Mouse (Mus musculus): ENCODE measurements around the gene Plekha5.

Gene Plekha5

GRCm38 (mm10) chr6:140455851-140456250 is 32.0 kb downstream of the Plekha5 start:
- no peak for DNase-seq (ENCODE audit: low spot score in 2 of 2)

DNA sequence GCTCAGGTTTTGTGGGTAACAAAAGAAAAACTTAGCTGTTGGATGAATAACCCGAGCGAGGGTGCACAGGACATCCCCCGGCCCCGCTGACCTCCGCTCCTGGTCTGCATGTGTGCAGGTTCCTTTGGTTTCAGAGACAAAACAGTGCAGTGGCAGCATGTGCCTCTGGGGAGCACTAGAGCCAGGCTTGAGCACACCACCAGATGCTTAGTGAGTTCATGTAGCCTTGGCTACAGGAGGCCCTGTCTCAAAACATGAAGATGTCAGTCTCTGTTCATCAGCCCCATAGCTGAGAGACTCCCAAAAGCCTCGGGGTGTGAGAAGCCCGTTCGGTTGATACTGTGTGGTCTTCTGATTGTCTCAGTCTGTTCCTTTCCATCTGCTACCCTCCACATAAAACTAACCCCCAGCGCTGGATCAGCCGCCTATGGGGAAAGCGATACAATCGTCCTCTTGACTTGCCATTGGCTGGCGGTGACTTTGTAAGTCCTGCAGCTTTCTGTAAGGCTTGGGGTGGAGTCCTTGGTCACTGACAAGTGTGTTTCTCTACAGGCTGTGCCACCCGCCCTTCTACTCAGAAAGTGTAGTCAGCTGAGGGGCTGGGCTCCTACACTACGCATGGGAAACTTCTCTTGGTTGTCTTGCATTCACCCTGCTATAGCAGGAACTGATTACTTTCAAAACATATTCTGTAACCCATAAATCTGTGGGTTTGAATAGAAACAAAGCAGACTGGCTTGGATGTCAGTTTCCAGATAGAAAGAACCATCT is 32.7 kb downstream of the Plekha5 start:
- DNase-seq (ENCODE audit: low spot score in 2 of 2): no peak

DNA sequence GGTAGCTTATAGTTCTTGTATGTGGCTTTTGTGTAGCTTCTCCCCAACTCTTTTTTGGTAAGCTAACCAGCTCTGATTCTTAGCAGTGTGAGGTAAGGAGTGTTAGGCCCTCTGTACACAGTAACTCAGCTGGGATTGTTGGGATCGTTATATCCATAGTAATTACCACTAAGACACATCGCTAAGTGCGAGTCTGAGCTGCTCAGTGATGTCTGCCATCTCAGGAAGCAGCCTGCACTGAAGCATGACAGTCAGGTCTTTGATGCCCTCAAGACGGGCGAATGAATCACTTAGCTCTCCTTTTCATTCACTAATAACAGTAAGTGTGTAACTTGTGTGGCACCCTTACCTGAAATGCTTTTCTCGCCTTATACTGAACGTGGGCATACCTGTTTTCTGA is 36.5 kb downstream of the Plekha5 start:
- DNase-seq (ENCODE audit: low spot score in 2 of 2): no peak

- DNase-seq (ENCODE audit: low spot score in 2 of 2): no peak
These were observed 41.0 kb downstream of the Plekha5 start for GRCm38 (mm10) chr6:140464818-140465217.

- DNase-seq (ENCODE audit: low spot score in 2 of 2): no peak
These were observed 42.2 kb downstream of the Plekha5 start for GRCm38 (mm10) chr6:140465946-140466646.

GRCm38 (mm10) chr6:140466841-140467240 is 43.0 kb downstream of the Plekha5 start:
- no peak for DNase-seq (ENCODE audit: low spot score in 2 of 2)

GRCm38 (mm10) chr6:140467851-140468250 is 44.0 kb downstream of the Plekha5 start:
- DNase-seq (ENCODE audit: low spot score in 2 of 2): no peak

DNA sequence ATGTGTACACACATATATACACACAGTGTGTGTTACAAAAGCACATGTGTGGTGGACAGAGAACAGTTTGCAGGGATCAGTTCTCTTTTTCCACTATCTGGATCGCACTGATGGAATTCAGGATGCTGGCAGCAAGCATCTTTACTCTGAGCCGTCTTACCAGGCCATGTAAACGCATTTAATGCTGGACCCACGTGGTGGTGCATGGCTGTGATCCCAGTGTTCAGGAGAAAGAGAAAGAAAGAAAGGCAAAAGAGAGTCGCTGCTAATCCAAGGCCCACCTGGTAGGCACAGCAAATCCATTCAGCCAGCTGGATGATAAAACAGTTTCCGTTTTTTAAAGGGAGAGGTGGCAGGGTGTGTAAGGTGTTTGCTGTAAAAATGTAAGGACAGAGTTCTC is 45.9 kb downstream of the Plekha5 start:
- no peak for DNase-seq (ENCODE audit: low spot score in 2 of 2)

- no peak for DNase-seq (ENCODE audit: low spot score in 2 of 2)
These were observed 47.9 kb downstream of the Plekha5 start for GRCm38 (mm10) chr6:140471751-140472150.

GRCm38 (mm10) chr6:140472345-140472744 is 48.5 kb downstream of the Plekha5 start:
- peak in 1 of 2 experiments; percentile 68 for DNase-seq (ENCODE audit: low spot score in 2 of 2)

- no peak for DNase-seq (ENCODE audit: low spot score in 2 of 2)
These were observed 51.7 kb downstream of the Plekha5 start for GRCm38 (mm10) chr6:140475393-140476087.

- no peak for DNase-seq (ENCODE audit: low spot score in 2 of 2)
These were observed 53.1 kb downstream of the Plekha5 start for GRCm38 (mm10) chr6:140476981-140477380.

GRCm38 (mm10) chr6:140478031-140478430 is 54.2 kb downstream of the Plekha5 start:
- DNase-seq (ENCODE audit: low spot score in 2 of 2): no peak

- no peak for DNase-seq (ENCODE audit: low spot score in 2 of 2)
These were observed 55.1 kb downstream of the Plekha5 start for GRCm38 (mm10) chr6:140478943-140479342.

GRCm38 (mm10) chr6:140480425-140481081 is 56.7 kb downstream of the Plekha5 start:
- DNase-seq (ENCODE audit: low spot score in 2 of 2): no peak

- peak; percentile 62 to 84 for DNase-seq (ENCODE audit: low spot score in 2 of 2)
These were observed 58.0 kb downstream of the Plekha5 start for GRCm38 (mm10) chr6:140481701-140482460.

DNA sequence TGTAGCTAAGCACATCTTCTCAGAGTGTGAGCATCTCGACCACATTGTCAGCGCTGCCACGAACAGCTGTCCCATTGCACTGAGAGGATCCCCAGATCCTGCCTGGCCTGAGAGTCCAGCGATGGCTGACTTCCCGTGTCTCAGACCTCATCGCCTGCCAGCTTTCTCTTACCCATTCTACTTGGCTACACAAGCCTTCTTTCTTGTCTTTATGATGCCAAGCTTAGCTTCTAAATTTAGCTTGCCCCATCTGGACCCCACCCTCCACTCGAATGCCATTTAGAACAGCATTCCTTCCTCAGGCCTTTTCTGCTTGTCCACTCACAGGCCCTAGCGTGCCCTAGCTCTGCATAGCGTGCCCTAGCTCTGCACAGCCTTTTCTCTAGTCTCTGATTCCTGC is 60.3 kb downstream of the Plekha5 start:
- peak; percentile 69 to 76 for DNase-seq (ENCODE audit: low spot score in 2 of 2)

DNA sequence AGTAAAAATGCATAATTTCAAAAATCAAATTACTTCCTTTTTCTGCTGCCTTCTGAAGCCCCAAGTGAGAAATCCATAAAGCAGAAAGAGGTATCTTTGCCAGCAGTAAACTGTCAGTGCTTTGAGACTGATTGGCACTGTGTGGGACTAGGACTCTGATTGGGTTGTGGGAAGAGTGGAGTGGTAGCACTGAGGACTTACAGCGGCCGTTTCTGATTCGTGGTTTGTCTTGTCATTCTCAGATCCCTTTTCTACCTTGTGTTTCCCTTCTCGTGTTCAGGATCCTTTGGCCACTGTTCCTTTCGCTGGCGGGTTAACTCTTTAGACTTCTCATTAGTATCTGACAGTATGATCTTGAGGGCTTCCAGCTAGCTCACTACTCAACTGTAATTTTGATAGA is 61.8 kb downstream of the Plekha5 start:
- no peak for DNase-seq (ENCODE audit: low spot score in 2 of 2)

DNA sequence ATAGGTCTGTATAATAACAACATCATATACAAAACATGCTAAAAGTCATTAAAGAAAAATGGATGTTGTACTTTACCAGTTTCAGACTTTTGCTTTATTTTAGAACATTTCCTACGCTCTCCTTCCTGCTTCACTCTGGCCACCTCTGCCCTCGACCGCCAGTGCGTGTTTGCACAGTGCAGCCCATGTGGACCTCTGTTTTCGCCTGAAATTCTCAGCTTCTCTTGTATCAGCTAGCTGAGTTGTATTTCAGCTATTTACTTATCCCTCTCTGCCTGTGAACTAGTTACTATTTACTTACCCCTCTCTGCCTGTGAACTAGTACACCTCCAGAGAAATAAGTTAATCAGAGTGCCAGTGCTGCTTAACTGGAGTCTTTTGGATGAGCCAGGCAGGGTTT is 62.8 kb downstream of the Plekha5 start:
- DNase-seq (ENCODE audit: low spot score in 2 of 2): no peak

DNA sequence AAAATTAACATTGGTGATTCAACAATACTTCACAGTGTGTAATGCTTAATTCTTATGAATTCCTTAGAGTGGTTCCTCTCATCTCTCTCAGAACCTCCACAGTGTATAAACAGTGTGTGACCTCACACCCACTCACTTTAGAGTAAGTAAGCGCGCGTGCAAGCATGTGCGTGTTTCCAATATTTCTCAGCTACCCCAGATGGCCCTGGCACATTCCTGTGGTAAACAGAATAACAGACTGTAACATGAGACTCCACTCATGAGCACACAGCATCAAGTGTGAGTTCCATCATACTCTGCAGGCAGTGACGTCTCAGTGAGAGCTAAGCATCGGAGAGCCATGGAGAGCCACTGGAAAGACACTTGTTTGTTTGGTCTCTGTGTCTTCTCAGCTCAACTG is 63.6 kb downstream of the Plekha5 start:
- no peak for DNase-seq (ENCODE audit: low spot score in 2 of 2)

DNA sequence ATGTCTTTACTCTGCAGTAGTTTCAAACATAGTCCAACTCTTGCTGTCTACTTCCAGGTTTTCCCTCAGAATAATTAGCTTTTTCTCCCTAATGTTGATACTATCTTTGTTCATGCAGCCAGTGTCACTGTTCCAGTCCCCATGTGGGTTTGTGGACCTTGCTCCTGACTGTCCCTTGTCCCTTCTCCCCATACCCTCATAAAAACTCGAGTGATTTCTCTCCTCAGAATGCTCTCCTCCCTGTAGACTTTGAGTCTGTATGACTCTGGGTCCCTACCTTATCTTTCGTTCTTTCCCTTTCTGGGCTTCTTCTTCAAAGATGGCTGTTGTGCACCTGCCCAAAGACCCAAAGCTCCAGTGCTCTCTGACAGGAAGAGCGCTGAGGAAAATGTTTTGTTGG is 64.8 kb downstream of the Plekha5 start:
- DNase-seq (ENCODE audit: low spot score in 2 of 2): no peak
